Mouse (Mus musculus): ENCODE data around the gene Dtnb. TPM values are rescaled to one million over a fixed set of nuclear protein-coding genes. Genes with fewer than 3 reads are reported as not detected.

Gene Dtnb
- polyA plus RNA-seq, 2 experiments, result 16.4 to 17.0 TPM

DNA sequence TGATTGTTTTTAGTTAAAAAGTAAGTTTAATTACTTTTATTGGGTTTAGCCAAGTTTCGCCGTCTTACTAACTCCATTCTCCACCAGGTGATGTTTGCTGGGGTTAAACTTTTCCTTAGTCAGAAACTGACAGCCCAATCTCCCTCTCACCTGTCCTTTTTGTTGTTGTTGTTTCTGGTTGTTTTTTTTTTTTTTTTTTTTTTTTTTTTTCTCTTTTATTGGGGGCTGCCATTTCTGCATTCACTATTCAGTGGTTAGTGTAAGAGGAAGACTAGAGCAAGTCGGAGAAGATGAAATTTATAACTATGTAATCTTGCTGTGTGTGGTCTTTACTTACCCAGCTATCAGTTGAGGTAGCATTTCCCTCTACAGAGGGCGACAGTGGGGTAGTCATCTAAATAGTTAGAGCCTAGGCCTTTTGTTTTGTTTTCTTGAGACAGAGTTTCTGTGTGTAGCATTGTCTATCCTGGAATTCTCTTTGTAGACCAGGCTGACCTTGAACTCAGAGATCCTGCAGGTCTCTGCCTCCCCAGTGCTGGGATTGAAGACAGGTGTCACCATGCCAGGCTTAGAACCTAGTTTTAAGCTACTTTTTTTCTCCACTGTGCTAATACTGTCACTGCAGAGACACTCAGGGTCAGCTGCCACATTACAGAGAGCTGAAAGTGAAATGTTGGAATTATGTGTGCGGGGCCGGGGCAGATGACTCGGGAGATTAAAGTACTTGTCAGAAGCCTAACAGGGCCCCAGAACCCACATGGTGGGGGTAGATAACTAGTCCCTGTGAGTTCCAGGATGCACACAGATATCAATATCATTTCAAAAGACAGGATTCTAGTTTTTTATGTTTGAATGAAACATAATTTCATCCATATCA is 46.2 kb downstream of the Dtnb start:
- peak overlapping the region; percentile 92 for H3K27ac ChIP-seq

DNA sequence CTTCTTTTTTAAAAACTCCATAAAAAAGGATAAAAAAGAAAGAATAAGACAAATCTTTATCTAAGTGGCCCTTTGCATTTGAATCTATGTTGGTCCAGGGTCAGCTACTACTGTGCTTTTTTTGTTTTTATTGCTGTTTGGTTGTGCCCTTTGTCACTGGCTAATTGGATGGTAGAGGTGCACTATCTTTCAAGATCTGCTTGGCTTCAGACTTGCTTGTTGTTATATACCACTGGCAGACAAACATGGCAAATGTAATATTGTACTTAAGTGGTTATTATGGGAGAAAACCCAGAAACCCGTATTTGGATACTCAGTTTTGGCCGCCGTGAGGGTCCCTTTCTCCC is 46.8 kb downstream of the Dtnb start:
- Histone ChIP-seq H3K4me3 (ENCODE audit: insufficient read depth in 1 of 2, low read depth in 2 of 2, low read length in 2 of 2) (no peak overlapping the region), H3K27me3 (ENCODE audit: control insufficient read depth, insufficient read depth, low read length) (no peaks in the 10 kb centered on the region), H3K27ac (peak overlapping the region; percentile 75), H3K9me3 (ENCODE audit: control insufficient read depth, low read length) (no peaks in the 10 kb centered on the region), H3K4me2 (ENCODE audit: low read depth) (peak overlapping the region; percentile 74), H3K4me1 (replicated peaks; ENCODE audit: control insufficient read depth in 2 of 2, insufficient read depth in 2 of 2, low read length in 1 of 2) (peaks cover 19 to 24% of the 10 kb centered on the region in 2 experiments), H3K9ac (replicated peaks) (no peak overlapping the region), H3K36me3 (replicated peaks; ENCODE audit: control insufficient read depth, insufficient read depth, low read depth) (no peaks in the 10 kb centered on the region)
- TF ChIP-seq EP300 (IDR thresholded peaks at IDR 0.05; ENCODE audit: low read depth), result no peak
- no peak for TF ChIP-seq CTCF (IDR thresholded peaks at IDR 0.05; ENCODE audit: low read depth)
- WGBS (ENCODE audit: insufficient replicate concordance), result 75% methylated on average over 3 of the region's 3 CpGs
- DNase-seq (ENCODE audit: low read depth in 3 of 3, low spot score in 3 of 3) (peak in 1 of 3 experiments; percentile 13), ATAC-seq (ENCODE audit: insufficient read depth) (peak; percentile 67)

More for the DNA sequence above, 46.2 kb downstream of the Dtnb start:
- H3K4me2 ChIP-seq (ENCODE audit: low read depth), result peak overlapping the region; percentile 74
- no peaks in the 10 kb centered on the region for H3K27me3 ChIP-seq (ENCODE audit: control insufficient read depth, insufficient read depth, low read length)
- ATAC-seq (ENCODE audit: insufficient read depth), result peak; percentile 99
- WGBS (ENCODE audit: insufficient replicate concordance), result 33% methylated on average over 7 of the region's 7 CpGs
- peak overlapping the region; percentile 25 to 50; a peak in 3 of 4 replicates for H3K4me3 ChIP-seq (ENCODE audit: insufficient read depth in 1 of 2, low read depth in 2 of 2, low read length in 2 of 2)
- DNase-seq (ENCODE audit: low read depth in 3 of 3, low spot score in 3 of 3), result peak; percentile 81 to 87 (median 87)
- TF ChIP-seq CTCF (IDR thresholded peaks at IDR 0.05; ENCODE audit: low read depth) (no peak; the same call in 1 of the 2 replicates), EP300 (IDR thresholded peaks at IDR 0.05; ENCODE audit: low read depth) (peak; percentile 95)
- no peaks in the 10 kb centered on the region for H3K9me3 ChIP-seq (ENCODE audit: control insufficient read depth, low read length)
- peaks cover 19 to 24% of the 10 kb centered on the region in 2 experiments for H3K4me1 ChIP-seq (replicated peaks; ENCODE audit: control insufficient read depth in 2 of 2, insufficient read depth in 2 of 2, low read length in 1 of 2)
- H3K36me3 ChIP-seq (replicated peaks; ENCODE audit: control insufficient read depth, insufficient read depth, low read depth), result no peaks in the 10 kb centered on the region
- H3K9ac ChIP-seq (replicated peaks), result peak overlapping the region; percentile 65

DNA sequence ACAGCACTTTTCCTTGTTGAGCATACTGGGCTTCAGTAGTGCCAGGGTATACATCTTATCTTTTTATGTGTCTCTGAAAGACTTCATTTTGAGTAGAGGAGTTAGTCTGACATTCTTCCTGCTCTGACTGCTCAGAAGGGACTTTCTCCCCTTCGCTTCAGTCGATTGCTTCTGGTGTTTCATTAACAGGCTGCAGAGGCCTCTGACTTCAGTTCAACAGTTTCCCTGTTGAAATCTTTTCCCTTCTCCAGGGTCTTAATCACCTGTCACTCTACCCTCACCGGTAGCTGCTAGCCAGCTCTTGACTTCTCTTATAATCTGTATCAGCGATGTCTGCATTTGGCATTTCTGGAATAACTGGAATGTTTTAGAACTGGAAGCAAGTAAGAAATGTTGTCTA is 54.7 kb downstream of the Dtnb start:
- Histone ChIP-seq H3K4me1 (replicated peaks; ENCODE audit: control insufficient read depth in 2 of 2, insufficient read depth in 2 of 2, low read length in 1 of 2) (no peaks in the 10 kb centered on the region), H3K9ac (replicated peaks) (no peak overlapping the region), H3K27me3 (ENCODE audit: control insufficient read depth, insufficient read depth, low read length) (no peaks in the 10 kb centered on the region), H3K36me3 (replicated peaks; ENCODE audit: control insufficient read depth, insufficient read depth, low read depth) (no peaks in the 10 kb centered on the region), H3K27ac (no peak overlapping the region), H3K9me3 (ENCODE audit: control insufficient read depth, low read length) (no peaks in the 10 kb centered on the region), H3K4me3 (ENCODE audit: insufficient read depth in 1 of 2, low read depth in 2 of 2, low read length in 2 of 2) (no peak overlapping the region), H3K4me2 (ENCODE audit: low read depth) (no peak overlapping the region)
- TF ChIP-seq EP300 (IDR thresholded peaks at IDR 0.05; ENCODE audit: low read depth), result no peak
- TF ChIP-seq CTCF (IDR thresholded peaks at IDR 0.05; ENCODE audit: low read depth), result no peak
- WGBS (ENCODE audit: insufficient replicate concordance), result 71% methylated on average over 4 of the region's 4 CpGs
- no peak for ATAC-seq (ENCODE audit: insufficient read depth)
- no peak for DNase-seq (ENCODE audit: low read depth in 3 of 3, low spot score in 3 of 3)

DNA sequence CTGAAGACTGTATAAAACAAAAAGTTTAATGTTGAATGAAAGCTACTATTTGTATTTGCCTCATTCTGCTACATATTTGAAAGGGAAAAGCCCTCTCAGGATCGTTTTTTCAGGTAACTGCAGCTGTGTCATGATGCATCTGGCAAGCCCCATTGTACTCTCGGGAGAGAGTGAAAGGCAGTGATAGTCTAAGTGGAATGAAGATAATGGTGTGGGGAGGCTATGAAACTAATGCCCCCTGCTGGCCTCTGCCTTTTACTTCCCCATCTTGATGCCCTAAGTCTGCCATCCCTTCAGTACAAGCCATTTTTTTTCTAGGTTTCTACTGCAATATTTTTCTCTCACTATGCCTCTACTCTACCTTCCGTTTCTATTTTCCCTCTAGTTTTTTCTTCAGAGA is 69.8 kb downstream of the Dtnb start:
- ATAC-seq (ENCODE audit: insufficient read depth) (peak; percentile 55; the same call in 1 of the 2 replicates), DNase-seq (ENCODE audit: low read depth in 3 of 3, low spot score in 3 of 3) (peak; percentile 22 to 38 (median 25))
- Histone ChIP-seq H3K4me3 (ENCODE audit: insufficient read depth in 1 of 2, low read depth in 2 of 2, low read length in 2 of 2) (no peak overlapping the region), H3K9me3 (ENCODE audit: control insufficient read depth, low read length) (no peaks in the 10 kb centered on the region), H3K4me2 (ENCODE audit: low read depth) (no peak overlapping the region), H3K9ac (replicated peaks) (no peak overlapping the region), H3K36me3 (replicated peaks; ENCODE audit: control insufficient read depth, insufficient read depth, low read depth) (no peaks in the 10 kb centered on the region), H3K27ac (no peak overlapping the region), H3K27me3 (ENCODE audit: control insufficient read depth, insufficient read depth, low read length) (no peaks in the 10 kb centered on the region), H3K4me1 (replicated peaks; ENCODE audit: control insufficient read depth in 2 of 2, insufficient read depth in 2 of 2, low read length in 1 of 2) (no peaks in the 10 kb centered on the region)
- TF ChIP-seq CTCF (IDR thresholded peaks at IDR 0.05; ENCODE audit: low read depth), result peak; percentile 71
- no peak for TF ChIP-seq EP300 (IDR thresholded peaks at IDR 0.05; ENCODE audit: low read depth)
- WGBS (ENCODE audit: insufficient replicate concordance), result 24% methylated on average over 3 of the region's 3 CpGs

DNA sequence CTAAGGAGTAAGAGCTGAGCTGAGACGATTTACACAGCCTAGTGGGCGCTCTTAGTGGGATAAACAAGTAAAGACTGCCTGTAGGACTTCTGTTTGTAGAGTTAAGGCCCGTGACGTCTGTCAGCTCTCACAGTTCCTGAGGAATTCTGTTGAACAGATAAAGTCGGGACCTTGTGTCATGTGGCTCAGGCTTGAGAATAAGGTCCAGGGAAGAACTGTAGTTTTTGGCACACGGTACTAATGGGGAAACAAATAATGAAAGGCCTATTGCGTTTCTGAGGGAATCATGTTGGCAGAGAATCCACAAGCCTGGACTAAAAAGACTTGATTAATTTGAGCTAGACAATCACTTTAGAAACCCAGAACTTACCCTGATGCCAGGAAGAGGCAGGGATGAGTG is 84.6 kb downstream of the Dtnb start:
- Histone ChIP-seq H3K27me3 (ENCODE audit: control insufficient read depth, insufficient read depth, low read length) (no peaks in the 10 kb centered on the region), H3K4me1 (replicated peaks; ENCODE audit: control insufficient read depth in 2 of 2, insufficient read depth in 2 of 2, low read length in 1 of 2) (no peaks in the 10 kb centered on the region), H3K36me3 (replicated peaks; ENCODE audit: control insufficient read depth, insufficient read depth, low read depth) (no peaks in the 10 kb centered on the region), H3K9ac (replicated peaks) (no peak overlapping the region), H3K4me2 (ENCODE audit: low read depth) (no peak overlapping the region), H3K4me3 (ENCODE audit: insufficient read depth in 1 of 2, low read depth in 2 of 2, low read length in 2 of 2) (no peak overlapping the region), H3K27ac (no peak overlapping the region), H3K9me3 (ENCODE audit: control insufficient read depth, low read length) (no peaks in the 10 kb centered on the region)
- WGBS (ENCODE audit: insufficient replicate concordance), result 67% methylated on average over 7 of the region's 7 CpGs
- no peak for TF ChIP-seq CTCF (IDR thresholded peaks at IDR 0.05; ENCODE audit: low read depth)
- ATAC-seq (ENCODE audit: insufficient read depth) (no peak), DNase-seq (ENCODE audit: low read depth in 3 of 3, low spot score in 3 of 3) (no peak)

Measured in liver, embryonic 14.5 days (tissue).